Mouse (Mus musculus): Measurements from ENCODE around the gene Eif4e2.

Eif4e2 gene

DNA sequence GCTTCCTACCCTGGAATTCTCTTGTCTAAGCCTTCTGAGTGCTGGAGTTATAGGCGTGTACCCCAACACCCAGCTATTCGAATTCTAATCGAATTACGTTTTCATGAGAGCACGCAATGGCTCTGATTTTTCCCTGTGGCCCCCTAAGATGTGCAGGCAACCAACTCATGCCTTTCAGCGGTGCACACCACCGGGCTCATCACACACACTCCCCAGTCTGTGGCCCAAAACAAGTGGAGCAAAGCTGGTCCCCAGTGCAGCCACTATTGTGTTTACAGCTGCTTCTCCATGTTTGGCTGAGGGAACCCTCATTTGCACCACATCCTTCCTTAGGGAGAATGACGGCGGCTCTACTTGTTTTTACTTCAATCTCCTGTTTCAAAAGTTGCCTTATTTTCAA is 49.5 kb downstream of the Eif4e2 start:
- DNase-seq (ENCODE audit: low spot score in 2 of 2): no peak

- no peak for DNase-seq (ENCODE audit: low spot score in 2 of 2)
These were observed 50.1 kb downstream of the Eif4e2 start for GRCm38 (mm10) chr1:87263796-87264133.

DNA sequence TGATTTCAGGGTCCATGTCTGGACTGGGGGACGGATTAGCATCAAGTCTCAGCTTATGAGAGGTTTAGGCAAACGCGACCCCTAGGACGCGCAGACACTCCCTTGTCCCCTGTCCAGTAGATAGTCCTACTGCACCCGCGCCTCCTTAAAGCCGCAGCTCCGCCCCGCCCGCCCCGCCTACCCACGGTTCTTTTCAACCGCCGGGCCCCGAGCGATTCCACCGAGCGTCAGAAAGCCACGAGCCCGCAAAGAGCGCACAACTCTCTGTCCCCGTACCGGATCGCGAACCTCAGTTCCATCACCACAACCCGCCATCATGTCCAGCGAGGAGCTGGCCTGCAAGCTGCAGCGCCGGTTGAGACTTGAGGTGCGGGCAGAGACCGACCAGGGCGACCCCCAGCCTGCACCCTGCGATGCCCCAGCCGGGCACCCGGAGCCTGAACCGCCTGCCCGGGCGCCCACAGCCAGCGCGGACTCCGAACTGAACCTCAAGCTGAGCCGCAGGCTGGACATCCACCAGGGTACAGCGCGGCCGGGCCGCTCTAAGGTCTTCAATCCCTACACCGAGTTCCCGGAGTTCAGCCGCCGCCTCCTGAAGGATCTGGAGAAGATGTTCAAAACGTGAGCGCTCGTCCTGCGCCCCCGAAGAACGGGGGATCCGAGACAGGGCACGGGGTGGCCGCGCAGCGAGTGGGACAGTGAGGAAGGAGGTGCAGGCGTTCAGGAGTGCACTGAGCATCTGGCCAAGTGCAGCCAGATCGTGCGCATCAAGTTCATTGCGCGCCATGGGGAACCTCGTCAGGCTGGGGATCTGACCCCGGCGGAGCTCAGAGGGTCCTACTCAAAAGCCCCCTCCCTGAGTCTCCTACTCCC is 50.7 kb downstream of the Eif4e2 start, which contains the start of gene Efhd1:
Efhd1 (plus strand) TSS at position 230 of the 873 bp plus-strand sequence.
- DNase-seq (ENCODE audit: low spot score in 2 of 2): no peak

DNA sequence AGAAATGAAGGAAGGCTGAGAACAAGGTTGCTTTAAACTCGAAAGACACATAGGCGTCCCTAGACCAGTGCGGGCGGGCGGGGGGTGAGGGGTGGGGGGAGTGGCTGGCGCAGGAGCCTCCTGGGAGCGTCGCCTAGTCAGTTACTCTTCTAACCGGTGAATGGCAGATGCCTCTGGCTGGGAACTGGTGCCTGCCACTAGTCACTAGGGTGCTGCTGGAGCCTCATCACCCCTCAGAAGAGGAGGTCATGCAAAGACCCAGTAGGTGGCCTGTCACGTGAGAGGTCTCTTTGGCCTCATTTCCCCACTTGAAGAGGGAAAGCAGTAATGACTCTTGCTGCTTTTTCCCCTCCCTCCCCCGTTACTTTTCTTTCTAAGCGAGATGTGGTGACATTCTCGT is 51.5 kb downstream of the Eif4e2 start:
- no peak for DNase-seq (ENCODE audit: low spot score in 2 of 2)

DNA sequence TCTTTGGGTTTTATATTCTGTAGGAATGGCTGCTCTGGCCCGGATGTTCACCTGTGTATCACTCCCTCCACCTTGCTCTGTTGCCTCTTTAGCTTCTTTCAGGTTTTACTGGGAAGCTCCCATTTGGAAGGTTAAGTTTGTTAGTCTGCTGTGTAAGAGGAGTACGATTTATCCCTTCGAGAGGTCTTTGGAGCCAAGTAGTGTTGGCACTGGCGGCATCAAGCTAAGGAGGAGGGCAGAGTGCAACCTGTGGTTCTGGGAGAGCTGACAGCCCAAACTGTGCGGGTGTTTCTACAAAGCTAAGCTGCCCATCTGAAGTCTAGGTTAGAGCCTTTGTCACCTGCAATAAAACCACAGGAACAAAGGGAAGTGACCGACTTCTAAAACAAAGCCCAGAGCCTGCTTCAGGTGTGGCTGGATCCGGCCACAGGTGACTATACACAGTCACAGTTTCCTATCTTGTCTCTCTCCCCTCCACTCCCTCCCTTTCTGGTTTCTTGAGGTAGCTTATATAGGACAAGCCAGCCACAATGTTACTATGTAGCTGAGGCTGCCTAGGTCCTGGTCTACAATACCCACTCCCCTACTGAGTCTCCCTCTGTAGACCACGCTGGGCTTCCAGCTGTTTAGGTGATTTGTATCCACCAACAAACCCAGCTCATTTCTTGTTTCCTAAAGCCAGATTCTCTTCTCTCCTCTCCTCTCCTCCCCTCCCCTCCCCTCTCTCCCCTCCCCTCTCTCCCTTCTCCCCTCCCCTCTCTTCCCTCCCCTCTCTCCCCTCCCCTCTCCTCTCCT is 52.8 kb downstream of the Eif4e2 start:
- no peak for DNase-seq (ENCODE audit: low spot score in 2 of 2)

DNA sequence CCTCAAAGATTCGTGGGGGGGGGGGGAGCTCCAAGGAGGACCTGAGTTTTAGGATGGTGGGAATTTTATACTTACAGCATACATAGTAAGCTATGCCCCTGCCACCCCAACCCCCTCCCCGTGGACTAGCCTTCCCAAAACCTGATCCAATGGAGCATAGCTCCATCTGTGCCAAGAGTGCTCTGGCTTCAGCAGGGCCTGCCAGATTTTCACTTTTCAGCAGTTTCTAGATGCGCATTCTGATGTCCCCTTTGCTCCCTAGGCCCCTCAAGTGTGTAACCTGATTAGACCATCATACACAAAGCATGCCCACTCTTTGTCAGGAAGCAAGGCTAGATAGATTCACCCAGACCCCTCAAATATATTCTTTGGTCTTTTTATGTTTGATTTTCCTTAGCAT is 56.5 kb downstream of the Eif4e2 start:
- no peak for DNase-seq (ENCODE audit: low spot score in 2 of 2)

DNA sequence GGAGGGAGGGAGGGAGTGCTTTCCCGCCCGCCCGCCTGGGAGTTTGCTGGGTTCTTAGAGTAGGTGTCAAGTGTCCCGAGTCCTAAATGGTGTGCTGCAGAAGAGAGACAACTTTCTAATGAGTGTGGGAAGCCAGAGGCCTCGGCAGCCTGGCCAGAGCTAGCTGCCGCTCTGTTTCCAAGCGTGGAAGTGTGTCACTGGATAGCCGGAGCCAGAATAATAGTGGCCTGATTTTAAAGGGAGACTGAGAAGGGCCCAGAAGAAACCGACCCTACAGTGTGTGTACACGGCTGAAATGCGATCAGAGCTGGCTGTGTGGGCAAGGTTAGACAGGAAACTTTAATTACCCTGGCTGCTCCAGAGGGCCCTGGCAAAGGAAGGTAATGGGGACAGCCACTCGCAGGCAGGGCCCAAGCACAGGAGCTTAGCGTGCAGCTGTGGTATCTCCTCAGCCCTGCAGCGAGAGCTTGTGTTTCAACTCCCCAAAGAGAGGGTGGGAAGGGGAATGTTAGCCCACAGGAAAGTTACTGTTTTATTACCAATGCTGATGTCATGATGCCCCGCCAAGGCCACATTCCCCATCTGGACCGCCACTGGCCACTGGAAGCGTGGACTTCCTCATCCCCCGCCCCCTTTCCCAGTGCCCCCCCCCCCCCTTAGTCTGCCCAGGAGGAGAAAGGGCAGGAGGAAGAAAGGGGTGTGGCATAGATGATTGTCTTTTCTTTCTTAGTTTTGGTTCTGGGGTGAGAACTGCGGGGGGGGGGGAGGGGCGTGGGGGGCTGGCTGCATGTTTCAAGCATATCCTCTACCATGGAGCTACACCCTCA is 57.1 kb downstream of the Eif4e2 start:
- no peak for DNase-seq (ENCODE audit: low spot score in 2 of 2)

DNA sequence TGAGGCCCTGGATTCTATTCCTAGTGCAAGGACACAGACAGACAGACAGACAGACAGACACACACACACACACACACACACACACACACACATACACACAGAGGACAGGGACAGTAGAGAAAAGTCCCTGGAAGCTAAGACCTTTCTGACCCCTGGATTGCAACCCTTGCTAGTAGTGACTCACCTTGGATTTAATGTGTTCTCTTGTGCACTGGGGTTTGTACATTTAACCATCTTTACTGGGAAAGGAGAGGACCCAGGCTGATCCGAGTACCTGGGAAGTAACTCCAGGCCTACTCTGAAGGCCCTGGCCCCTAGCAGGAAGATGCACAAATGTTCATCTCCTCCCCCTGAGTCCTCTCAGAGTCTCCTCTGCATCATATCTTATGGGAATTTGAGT is 57.9 kb downstream of the Eif4e2 start:
- DNase-seq (ENCODE audit: low spot score in 2 of 2): no peak

- DNase-seq (ENCODE audit: low spot score in 2 of 2): no peak
These were observed 58.7 kb downstream of the Eif4e2 start for GRCm38 (mm10) chr1:87272462-87272861.

DNA sequence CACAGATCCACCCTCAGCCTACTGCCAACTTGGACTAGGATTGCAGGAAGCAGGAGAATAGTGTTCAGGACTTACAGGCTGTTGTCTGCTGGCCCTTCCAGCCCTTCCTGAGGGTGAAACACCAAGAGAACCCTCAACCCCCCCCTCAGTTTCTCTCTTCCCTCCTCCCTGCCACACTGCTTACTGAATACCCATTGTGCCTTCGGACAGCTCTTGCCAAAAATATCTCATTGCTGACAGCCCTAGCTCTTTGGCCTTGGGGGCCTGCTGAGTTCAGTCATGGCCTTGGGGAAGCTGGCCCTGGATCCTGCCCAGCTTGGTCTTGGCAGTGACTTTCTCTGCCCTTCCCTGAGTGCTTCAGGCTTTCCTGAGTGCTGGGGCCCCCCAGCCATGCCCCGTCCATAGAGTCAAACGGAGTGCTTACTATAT is 59.8 kb downstream of the Eif4e2 start:
- no peak for DNase-seq (ENCODE audit: low spot score in 2 of 2)

DNA sequence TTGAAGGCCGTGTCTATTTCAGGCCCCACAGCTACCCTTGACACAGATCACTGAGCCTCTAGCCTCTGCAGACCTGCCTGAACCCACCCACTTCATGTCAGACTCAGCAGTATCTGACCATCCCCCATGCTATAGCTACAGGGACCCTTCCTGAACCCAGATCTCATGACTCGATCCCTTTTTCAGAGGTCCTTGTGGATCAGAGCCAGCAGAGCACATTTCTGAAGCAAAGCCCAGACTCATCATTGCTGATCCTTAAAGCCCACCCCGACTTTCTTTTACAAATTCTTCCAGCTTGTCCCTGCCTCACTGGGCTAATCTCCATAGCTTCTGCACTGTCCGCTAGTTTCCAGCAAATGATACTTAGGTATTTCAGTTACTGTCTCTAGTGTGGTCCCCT is 60.4 kb downstream of the Eif4e2 start:
- DNase-seq (ENCODE audit: low spot score in 2 of 2): no peak

- no peak for DNase-seq (ENCODE audit: low spot score in 2 of 2)
These were observed 61.4 kb downstream of the Eif4e2 start for GRCm38 (mm10) chr1:87275151-87275550.

DNA sequence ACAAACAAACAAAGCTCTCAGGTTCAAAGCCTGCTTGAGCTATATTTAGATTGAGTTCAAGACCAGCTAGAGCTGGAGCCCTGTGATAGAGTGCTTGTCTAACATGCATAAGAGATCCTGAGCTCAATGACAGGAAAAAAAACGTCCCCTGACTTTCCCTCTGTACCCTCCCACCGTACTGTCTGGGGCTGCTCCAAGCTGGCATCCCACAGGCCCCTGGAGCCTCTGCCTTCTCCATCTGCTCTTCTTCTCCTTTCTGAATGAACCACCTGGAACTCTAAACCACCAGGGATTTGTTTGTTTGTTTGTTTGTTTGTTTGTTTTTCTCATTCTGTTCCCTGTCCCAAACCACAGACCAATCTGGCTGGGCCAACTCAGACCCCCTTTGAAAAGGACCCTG is 62.3 kb downstream of the Eif4e2 start:
- no peak for DNase-seq (ENCODE audit: low spot score in 2 of 2)

- no peak for DNase-seq (ENCODE audit: low spot score in 2 of 2)
These were observed 66.6 kb downstream of the Eif4e2 start for GRCm38 (mm10) chr1:87280281-87280680.

DNA sequence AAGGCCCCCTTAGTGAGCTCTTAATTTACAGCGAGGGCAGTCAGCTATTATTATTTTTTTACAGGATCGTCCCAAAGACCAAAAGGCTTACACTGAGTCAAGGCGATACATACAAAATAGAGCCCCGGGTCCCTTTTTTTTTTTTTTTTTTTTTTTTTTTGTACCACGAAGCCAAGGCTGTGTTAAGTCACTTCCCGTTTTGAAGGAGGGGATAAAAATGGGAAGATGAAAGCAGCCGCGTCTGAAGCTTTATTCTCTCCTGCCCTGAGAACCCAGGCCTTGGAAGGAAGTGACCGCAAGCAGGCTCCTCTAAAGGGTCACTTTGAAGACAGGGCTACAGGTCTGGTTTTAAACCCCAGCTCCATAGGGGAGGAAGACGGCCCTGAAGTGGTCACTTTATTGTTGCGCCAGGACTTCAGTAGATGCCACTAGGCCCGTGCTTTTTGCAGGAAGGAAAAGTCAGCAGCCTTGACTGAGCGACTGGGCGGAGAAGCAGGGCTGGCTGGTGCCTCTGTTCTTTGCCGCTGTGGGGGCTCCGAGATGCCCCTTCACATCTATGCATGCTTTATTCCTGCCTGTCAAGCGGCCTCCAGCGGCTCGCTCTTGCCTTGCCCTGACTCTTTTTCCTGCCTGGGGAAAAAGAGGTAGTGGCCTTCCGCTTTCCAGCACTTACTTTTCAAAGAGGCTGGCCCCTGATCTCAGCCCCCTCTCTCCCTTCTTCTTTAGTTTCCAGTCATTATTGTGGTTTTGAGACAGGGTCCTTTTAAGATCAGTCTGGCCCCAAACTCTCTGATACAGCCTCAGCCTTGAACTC is 68.1 kb downstream of the Eif4e2 start:
- DNase-seq (ENCODE audit: low spot score in 2 of 2): no peak

DNA sequence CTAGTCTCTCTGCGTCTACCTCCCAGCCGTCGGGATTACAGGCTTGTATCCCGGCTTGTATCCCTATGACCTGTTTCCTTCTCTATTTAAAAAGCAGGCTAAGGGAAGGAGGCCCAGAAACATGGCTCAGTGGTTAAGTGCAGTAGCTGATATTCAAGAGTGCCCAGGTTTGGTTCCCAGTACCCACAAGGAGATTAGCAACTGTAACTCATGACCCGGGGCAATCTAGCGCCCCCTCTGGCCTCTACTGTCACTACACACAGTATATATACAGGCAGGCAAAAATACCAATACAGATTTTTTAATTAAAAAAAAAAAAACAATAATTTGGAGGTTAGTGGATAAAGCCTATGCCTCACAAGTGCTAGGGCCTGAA is 68.7 kb downstream of the Eif4e2 start:
- DNase-seq (ENCODE audit: low spot score in 2 of 2): no peak

- DNase-seq (ENCODE audit: low spot score in 2 of 2): no peak
These were observed 69.8 kb downstream of the Eif4e2 start for GRCm38 (mm10) chr1:87283410-87283960.

DNA sequence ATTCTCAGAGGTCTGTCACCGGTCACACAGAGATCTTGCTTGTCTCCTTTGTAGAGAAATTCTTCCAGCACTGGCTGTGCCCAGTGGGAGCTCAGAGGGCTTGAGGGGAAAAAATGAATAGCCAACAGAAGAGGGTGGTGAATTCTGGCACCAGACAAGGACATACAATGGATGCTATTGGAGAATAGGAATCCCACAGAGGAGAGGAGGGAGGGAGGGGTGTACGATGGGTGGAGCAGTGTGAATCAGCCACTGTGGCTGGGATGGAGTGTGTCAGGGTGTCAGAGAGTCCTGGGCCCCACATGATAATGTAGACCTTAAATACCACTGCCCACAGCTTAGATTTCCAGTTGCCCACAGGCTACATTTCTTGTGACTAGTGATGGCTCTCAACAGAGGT is 73.4 kb downstream of the Eif4e2 start:
- no peak for DNase-seq (ENCODE audit: low spot score in 2 of 2)
